ENCODE assay signal across 23 mouse cellular contexts in genomic region chr1:150130586-150131275, GRCm38 (mm10). TPM values are rescaled to one million over a fixed set of nuclear protein-coding genes. Genes with fewer than 3 reads are reported as not detected.
DNase-seq lines count a peak whose midpoint lies in the region; ATAC-seq and TF ChIP-seq lines count a peak whose summit lies in the region.
"Had no signal": no experiment of that assay in that cellular context is flagged by ENCODE, and none has a peak within 500 bp of the region (broad histone marks: within the 10 kb centered on the region; RNA-seq: fewer than 3 reads in every experiment).

No protein-coding gene starts in this region.

- H3K4me2 ChIP-seq in embryonic facial prominence, embryonic 14.5 days (ENCODE audit: low read depth, low read length): no peak overlapping the region
- no peak overlapping the region for H3K4me2 ChIP-seq in midbrain, embryonic 11.5 days
- no peak overlapping the region for H3K4me2 ChIP-seq in midbrain, embryonic 14.5 days (ENCODE audit: low read length)
- H3K4me2 ChIP-seq: embryonic facial prominence, embryonic 12.5 days; heart, embryonic 11.5 days; heart, embryonic 15.5 days; hindbrain, embryonic 13.5 days had no signal

- no peaks in the 10 kb centered on the region for H3K4me1 ChIP-seq in embryonic facial prominence, embryonic 14.5 days (ENCODE audit: control insufficient read depth, insufficient read depth, low read length)
- H3K4me1 ChIP-seq in embryonic facial prominence, embryonic 10.5 days: no peaks in the 10 kb centered on the region
- H3K4me1 ChIP-seq in midbrain, embryonic 11.5 days (ENCODE audit: control insufficient read depth, insufficient read depth, low read length): no peaks in the 10 kb centered on the region
- no peaks in the 10 kb centered on the region for H3K4me1 ChIP-seq in midbrain, embryonic 14.5 days (ENCODE audit: control insufficient read depth, insufficient read depth, low read length)
- H3K4me1 ChIP-seq: embryonic facial prominence, embryonic 12.5 days; forebrain, embryonic 10.5 days; heart, embryonic 15.5 days; hindbrain, embryonic 13.5 days had no signal

- H3K27me3 ChIP-seq in embryonic facial prominence, embryonic 14.5 days (replicated peaks; ENCODE audit: control insufficient read depth, insufficient read depth, low read length): no peaks in the 10 kb centered on the region
- H3K27me3 ChIP-seq in embryonic facial prominence, embryonic 10.5 days (replicated peaks; ENCODE audit: low read depth, poor library complexity, severe bottlenecking): no peaks in the 10 kb centered on the region
- no peaks in the 10 kb centered on the region for H3K27me3 ChIP-seq in midbrain, embryonic 11.5 days (ENCODE audit: control insufficient read depth, insufficient read depth, low read length)
- H3K27me3 ChIP-seq in midbrain, embryonic 14.5 days (ENCODE audit: control insufficient read depth, insufficient read depth, low read length): no peaks in the 10 kb centered on the region
- H3K27me3 ChIP-seq: embryonic facial prominence, embryonic 12.5 days; heart, embryonic 15.5 days; hindbrain, embryonic 13.5 days had no signal

- H3K36me3 ChIP-seq in embryonic facial prominence, embryonic 14.5 days (ENCODE audit: control insufficient read depth, insufficient read depth, low read length): no peaks in the 10 kb centered on the region
- no peaks in the 10 kb centered on the region for H3K36me3 ChIP-seq in embryonic facial prominence, embryonic 10.5 days (replicated peaks)
- no peaks in the 10 kb centered on the region for H3K36me3 ChIP-seq in midbrain, embryonic 11.5 days (ENCODE audit: control insufficient read depth, insufficient read depth, low read length)
- H3K36me3 ChIP-seq in midbrain, embryonic 14.5 days (ENCODE audit: control insufficient read depth, insufficient read depth, low read length): no peaks in the 10 kb centered on the region
- H3K36me3 ChIP-seq: embryonic facial prominence, embryonic 12.5 days; forebrain, embryonic 10.5 days; heart, embryonic 15.5 days; hindbrain, embryonic 13.5 days had no signal

- no peak for TF ChIP-seq POLR2A in brain, embryonic 14.5 days (IDR thresholded peaks at IDR 0.05; ENCODE audit: borderline replicate concordance, extremely low read depth, insufficient read depth, insufficient read length, poor library complexity, severe bottlenecking)

- no peak overlapping the region for H3K27ac ChIP-seq in embryonic facial prominence, embryonic 14.5 days (replicated peaks; ENCODE audit: low read depth, low read length)
- H3K27ac ChIP-seq in embryonic facial prominence, embryonic 10.5 days (replicated peaks): no peak overlapping the region
- H3K27ac ChIP-seq in midbrain, embryonic 11.5 days (ENCODE audit: low read depth, low read length): no peak overlapping the region
- H3K27ac ChIP-seq in midbrain, embryonic 14.5 days (replicated peaks; ENCODE audit: low read depth, low read length): no peak overlapping the region
- H3K27ac ChIP-seq: embryonic facial prominence, embryonic 12.5 days; forebrain, embryonic 10.5 days; heart, adult 2 months; heart, embryonic 15.5 days; hindbrain, embryonic 13.5 days; hindbrain, postnatal 0 days had no signal

- H3K9ac ChIP-seq in embryonic facial prominence, embryonic 14.5 days (ENCODE audit: low read depth, low read length): no peak overlapping the region
- H3K9ac ChIP-seq in midbrain, embryonic 11.5 days (ENCODE audit: low read length): no peak overlapping the region
- H3K9ac ChIP-seq in midbrain, embryonic 14.5 days (replicated peaks; ENCODE audit: low read length): no peak overlapping the region
- H3K9ac ChIP-seq: embryonic facial prominence, embryonic 12.5 days; heart, embryonic 15.5 days; hindbrain, embryonic 13.5 days had no signal

- ATAC-seq in embryonic facial prominence, embryonic 14.5 days (ENCODE audit: low read depth): no peak
- ATAC-seq in midbrain, embryonic 11.5 days (ENCODE audit: low FRiP score): no peak
- ATAC-seq in midbrain, embryonic 14.5 days (ENCODE audit: low FRiP score, low TSS enrichment): no peak
- ATAC-seq in megakaryocyte-erythroid progenitor cell, adult 5-6 weeks (replicated peaks; ENCODE audit: low FRiP score, low TSS enrichment, poor library complexity, severe bottlenecking): no peak
- ATAC-seq: activated CD4-positive, CD25-positive, alpha-beta regulatory T cell, adult 4 months; forebrain, embryonic 14.5 days; hindbrain, postnatal 0 days had no signal

- WGBS in embryonic facial prominence, embryonic 14.5 days: 50% methylated on average over 5 of the region's 5 CpGs
- WGBS in embryonic facial prominence, embryonic 10.5 days: 81% methylated on average over 5 of the region's 5 CpGs
- 70% methylated on average over 5 of the region's 5 CpGs for WGBS in midbrain, embryonic 11.5 days
- WGBS in midbrain, embryonic 14.5 days: 70% methylated on average over 5 of the region's 5 CpGs

- DNase-seq in embryonic facial prominence, embryonic 14.5 days (ENCODE audit: low spot score): peak; percentile 54
- DNase-seq in embryonic facial prominence, embryonic 10.5 days (ENCODE audit: low spot score): no peak
- peak; percentile 33 for DNase-seq in midbrain, embryonic 11.5 days (ENCODE audit: low spot score, missing footprints)
- no peak for DNase-seq in midbrain, embryonic 14.5 days
- DNase-seq in brain, embryonic 14.5 days (ENCODE audit: low read depth): peak; percentile 3
- DNase-seq in right cerebral cortex, postnatal 36 days (ENCODE audit: low spot score in 2 of 2): no peak
- no peak for DNase-seq in right cerebral cortex, adult 18-20 months
- DNase-seq: adrenal gland, postnatal 25 days; cerebellum, adult 2 months; embryo, embryonic 11 days; gastrocnemius, postnatal 36 days; heart, adult 2 months; heart, postnatal 14 days had no signal

- peaks cover 7% of the 10 kb centered on the region; the same call in 1 of the 2 replicates for H3K9me3 ChIP-seq in embryonic facial prominence, embryonic 14.5 days (ENCODE audit: control insufficient read depth, low read length)
- H3K9me3 ChIP-seq in embryonic facial prominence, embryonic 10.5 days: no peaks in the 10 kb centered on the region
- no peaks in the 10 kb centered on the region for H3K9me3 ChIP-seq in midbrain, embryonic 11.5 days (ENCODE audit: control insufficient read depth, low read length)
- 0 out of 2 replicates have a peak, but pooled peaks cover 5% of the 10 kb centered on the region for H3K9me3 ChIP-seq in midbrain, embryonic 14.5 days (ENCODE audit: control insufficient read depth, low read length)
- H3K9me3 ChIP-seq: forebrain, embryonic 10.5 days; heart, embryonic 15.5 days; hindbrain, embryonic 13.5 days had no signal

- no peak for TF ChIP-seq CTCF in brain, embryonic 14.5 days (IDR thresholded peaks at IDR 0.05; ENCODE audit: borderline replicate concordance, extremely low read depth, insufficient read depth, insufficient read length)

- H3K4me3 ChIP-seq in embryonic facial prominence, embryonic 14.5 days (ENCODE audit: low read depth, low read length): no peak overlapping the region
- H3K4me3 ChIP-seq in embryonic facial prominence, embryonic 10.5 days: no peak overlapping the region
- H3K4me3 ChIP-seq in midbrain, embryonic 11.5 days (ENCODE audit: low read depth, low read length): no peak overlapping the region
- no peak overlapping the region for H3K4me3 ChIP-seq in midbrain, embryonic 14.5 days (replicated peaks; ENCODE audit: low read depth, low read length)
- H3K4me3 ChIP-seq: embryonic facial prominence, embryonic 12.5 days; erythroblast, embryonic 14.5 days; forebrain, embryonic 10.5 days; heart, adult 2 months; heart, embryonic 15.5 days; hindbrain, embryonic 13.5 days had no signal

RNA-seq across cellular contexts. Expression of gene Ptgs2, which starts 30.9 kb away (rescaled TPM):
- 0.35 and 0.54 TPM in 2 replicates for polyA plus RNA-seq in embryonic facial prominence, embryonic 14.5 days (2014; fragmentation: Nextera tagmentation; extraction: Ambion mirVana)
- polyA plus RNA-seq in embryonic facial prominence, embryonic 10.5 days (2016; fragmentation: Nextera tagmentation; extraction: Ambion mirVana): 0.16 and 0.25 TPM in 2 replicates
- polyA plus RNA-seq in midbrain, embryonic 11.5 days (2014; fragmentation: Nextera tagmentation; extraction: Ambion mirVana): 0.10 and 0.15 TPM in 2 replicates
- not detected in 2 replicates for polyA plus RNA-seq in midbrain, embryonic 14.5 days (2014; fragmentation: Nextera tagmentation; extraction: Ambion mirVana)
- 0.08 and 0.15 TPM in 2 replicates for polyA plus RNA-seq in brain, embryonic 14.5 days (2012; rRNA removed)
- not detected in 2 replicates for total RNA-seq in megakaryocyte-erythroid progenitor cell, adult 5-6 weeks (2014; fragmentation: Nextera tagmentation)
- total RNA-seq in megakaryocyte-erythroid progenitor cell, adult 5-6 weeks (2017): 0.65 TPM in 1 of 2 replicates, not detected in the other
- polyA plus RNA-seq: activated CD4-positive, CD25-positive, alpha-beta regulatory T cell, adult 4 months; erythroblast, embryonic 14.5 days; forebrain, embryonic 10.5 days; forebrain, embryonic 14.5 days had no signal

Comparison
In these comparisons a context has a peak if more than half of its experiments do, and no peak if none do; other contexts are left out.
1. DNase-seq: peak in embryonic facial prominence, embryonic 14.5 days (single experiment), midbrain, embryonic 11.5 days (single experiment) and brain, embryonic 14.5 days (single experiment); none in embryonic facial prominence, embryonic 10.5 days (single experiment), midbrain, embryonic 14.5 days (single experiment), right cerebral cortex, postnatal 36 days (0 of 2) and right cerebral cortex, adult 18-20 months (single experiment).